Comparison of ENCODE assay signal across 8 mouse cellular contexts in genomic region chr7:45340066-45340442, GRCm38 (mm10). TPM values are rescaled to one million over a fixed set of nuclear protein-coding genes. Genes with fewer than 3 reads are reported as not detected.
DNase-seq lines count a peak whose midpoint lies in the region; ATAC-seq and TF ChIP-seq lines count a peak whose summit lies in the region.

No protein-coding gene starts in this region.

- TF ChIP-seq POLR2A in MEL (IDR thresholded peaks at IDR 0.05; ENCODE audit: control insufficient read depth in 1 of 2, insufficient read depth in 1 of 2, low read depth in 1 of 2, low read length in 2 of 2, poor library complexity in 1 of 2): no peak

- peaks cover 57% of the 10 kb centered on the region for H3K4me1 ChIP-seq in heart, embryonic 12.5 days (replicated peaks)
- H3K4me1 ChIP-seq in MEL (ENCODE audit: control insufficient read depth in 1 of 2, insufficient read depth in 2 of 2, low read length in 2 of 2): peaks cover 6 to 24% of the 10 kb centered on the region in 2 experiments
- H3K4me1 ChIP-seq in hindbrain, embryonic 14.5 days (replicated peaks; ENCODE audit: control insufficient read depth, insufficient read depth, low read length): peaks cover 19% of the 10 kb centered on the region; the same call in 1 of the 2 replicates
- H3K4me1 ChIP-seq in midbrain, embryonic 12.5 days: peaks cover 35% of the 10 kb centered on the region

- peak overlapping the region; percentile 28 for H3K27ac ChIP-seq in heart, embryonic 12.5 days (ENCODE audit: poor library complexity, severe bottlenecking)
- H3K27ac ChIP-seq in MEL (ENCODE audit: control insufficient read depth, low read depth, low read length): no peak overlapping the region
- no peak overlapping the region for H3K27ac ChIP-seq in hindbrain, embryonic 14.5 days
- H3K27ac ChIP-seq in midbrain, embryonic 12.5 days (replicated peaks): no peak overlapping the region

- peak overlapping the region; percentile 61 for H3K4me3 ChIP-seq in heart, embryonic 12.5 days
- H3K4me3 ChIP-seq in MEL (ENCODE audit: control insufficient read depth in 1 of 2, insufficient read depth in 1 of 2, low read depth in 2 of 2, low read length in 2 of 2): peak overlapping the region; percentile 53 to 64
- H3K4me3 ChIP-seq in hindbrain, embryonic 14.5 days (replicated peaks; ENCODE audit: low read length): peak overlapping the region; percentile 38
- H3K4me3 ChIP-seq in midbrain, embryonic 12.5 days: peak overlapping the region; percentile 52

- peak overlapping the region; percentile 97 for H3K4me2 ChIP-seq in heart, embryonic 12.5 days
- peak overlapping the region; percentile 78 for H3K4me2 ChIP-seq in hindbrain, embryonic 14.5 days (replicated peaks)
- H3K4me2 ChIP-seq in midbrain, embryonic 12.5 days (replicated peaks): peak overlapping the region; percentile 86

- H3K27me3 ChIP-seq in heart, embryonic 12.5 days (replicated peaks): 0 out of 2 replicates have a peak, but pooled peaks cover 10% of the 10 kb centered on the region
- H3K27me3 ChIP-seq in MEL (ENCODE audit: control insufficient read depth in 1 of 2, insufficient read depth in 2 of 2, low read length in 2 of 2): no peaks in the 10 kb centered on the region
- H3K27me3 ChIP-seq in hindbrain, embryonic 14.5 days (ENCODE audit: control insufficient read depth, insufficient read depth, low read length): peaks cover 5% of the 10 kb centered on the region
- peaks cover 56% of the 10 kb centered on the region for H3K27me3 ChIP-seq in midbrain, embryonic 12.5 days

- TF ChIP-seq EP300 in MEL (IDR thresholded peaks at IDR 0.05; ENCODE audit: low read depth in 1 of 2, low read length in 2 of 2): no peak

- TF ChIP-seq RAD21 in MEL (IDR thresholded peaks at IDR 0.05; ENCODE audit: low read depth, low read length): no peak

- TF ChIP-seq CTCF in MEL (IDR thresholded peaks at IDR 0.05 in 2 of 3, conservative IDR thresholded peaks at IDR 0.05 in 1 of 3; ENCODE audit: control insufficient read depth in 1 of 3, insufficient read depth in 1 of 3, low read depth in 2 of 3, low read length in 3 of 3, poor library complexity in 1 of 3, severe bottlenecking in 1 of 3): no peak

- no peak for ATAC-seq in heart, embryonic 12.5 days (ENCODE audit: insufficient number of reproducible peaks, low FRiP score)
- no peak for ATAC-seq in hindbrain, embryonic 14.5 days (ENCODE audit: low FRiP score)
- ATAC-seq in midbrain, embryonic 12.5 days (ENCODE audit: low FRiP score, low read depth): no peak

- H3K79me2 ChIP-seq in MEL (ENCODE audit: control insufficient read depth, insufficient read depth, low read length, poor library complexity): no peaks in the 10 kb centered on the region; the same call in 1 of the 2 replicates

- intact Hi-C loops in heart, postnatal 10 days (cut with DNase I): loop anchor here (2.0 kb wide), 1 partner anchor 31 kb away; no protein-coding TSS in a partner anchor
- intact Hi-C loops in left cerebral cortex, postnatal 10 days (cut with DNase I): loop anchor here (5.0 kb wide), 1 partner anchor 33 kb away; no protein-coding TSS in a partner anchor

- peak overlapping the region; percentile 79 for H3K9ac ChIP-seq in heart, embryonic 12.5 days
- H3K9ac ChIP-seq in MEL (ENCODE audit: control insufficient read depth, low read depth, low read length, poor library complexity, severe bottlenecking): peak overlapping the region; percentile 67
- H3K9ac ChIP-seq in hindbrain, embryonic 14.5 days: peak overlapping the region; percentile 69; the same call in 1 of the 2 replicates
- 0 out of 2 replicates have a peak overlapping the region, but pooled peaks have one; percentile 68 for H3K9ac ChIP-seq in midbrain, embryonic 12.5 days (replicated peaks)

- no peak for DNase-seq in heart, postnatal 10 days
- DNase-seq in MEL (ENCODE audit: low read depth, low spot score): no peak
- no peak for DNase-seq in hindbrain, embryonic 14.5 days (ENCODE audit: low spot score)
- no peak for DNase-seq in right cerebral cortex, adult 2 months (ENCODE audit: low spot score in 2 of 2)
- DNase-seq in left cerebral cortex, postnatal 10 days (ENCODE audit: extremely low spot score in 1 of 2, low spot score in 2 of 2): no peak
- DNase-seq in gastrocnemius, postnatal 10 days: no peak

- 3% methylated on average over 11 of the region's 11 CpGs for WGBS in heart, embryonic 12.5 days
- 6% methylated on average over 11 of the region's 11 CpGs for WGBS in hindbrain, embryonic 14.5 days
- 2% methylated on average over 11 of the region's 11 CpGs for WGBS in midbrain, embryonic 12.5 days

- H3K36me3 ChIP-seq in heart, embryonic 12.5 days: no peaks in the 10 kb centered on the region
- peaks cover 0 to 5% of the 10 kb centered on the region in 2 experiments; a peak in 1 of 4 replicates for H3K36me3 ChIP-seq in MEL (ENCODE audit: control insufficient read depth in 1 of 2, insufficient read depth in 2 of 2, low read length in 2 of 2)
- peaks cover 26% of the 10 kb centered on the region for H3K36me3 ChIP-seq in hindbrain, embryonic 14.5 days (replicated peaks; ENCODE audit: control insufficient read depth, insufficient read depth)
- H3K36me3 ChIP-seq in midbrain, embryonic 12.5 days: peaks cover 3% of the 10 kb centered on the region; the same call in 1 of the 2 replicates

- H3K9me3 ChIP-seq in heart, embryonic 12.5 days (replicated peaks): no peaks in the 10 kb centered on the region
- no peaks in the 10 kb centered on the region for H3K9me3 ChIP-seq in MEL (replicated peaks; ENCODE audit: insufficient read depth, low read length)
- no peaks in the 10 kb centered on the region for H3K9me3 ChIP-seq in hindbrain, embryonic 14.5 days (ENCODE audit: control insufficient read depth, low read length)
- no peaks in the 10 kb centered on the region for H3K9me3 ChIP-seq in midbrain, embryonic 12.5 days

TF ChIP-seq in MEL, 35 proteins besides CTCF, POLR2A, EP300 and RAD21 (continues in another document):
- TF ChIP-seq JUND (IDR thresholded peaks at IDR 0.05; ENCODE audit: low read depth, low read length): no peak
- TF ChIP-seq GABPA (IDR thresholded peaks at IDR 0.05; ENCODE audit: low read depth, low read length): no peak

RNA-seq across cellular contexts. Expression of gene Hrc, which starts 5.0 kb away (rescaled TPM):
- polyA plus RNA-seq in heart, embryonic 12.5 days (2016; fragmentation: Nextera tagmentation; extraction: Ambion mirVana): 25.5 and 26.9 TPM in 2 replicates
- 100 to 1,000 TPM; 320 to 351 TPM for total RNA-seq in heart, postnatal 10 days (2021)
- not detected in 2 replicates for total RNA-seq in MEL (2012; rRNA removed)
- under 1 TPM in 1 of 2 experiments, not detected in 1; 0.22 TPM for polyA plus RNA-seq in MEL (2012; ENCODE audit: insufficient read depth in 1 of 2, insufficient read length in 2 of 2, low read depth in 1 of 2, low replicate concordance in 2 of 2, missing spikeins in 1 of 2)
- polyA plus RNA-seq in hindbrain, embryonic 14.5 days (2014; fragmentation: Nextera tagmentation; extraction: Ambion mirVana): 0.20 and 0.41 TPM in 2 replicates
- 0.24 TPM in 1 of 2 replicates, not detected in the other for polyA plus RNA-seq in midbrain, embryonic 12.5 days (2016; fragmentation: Nextera tagmentation; extraction: Ambion mirVana)
- total RNA-seq in left cerebral cortex, postnatal 10 days (2021): 1 to 10 TPM in 1 of 2 experiments, under 1 TPM in 1; 0.99 to 1.3 TPM
- total RNA-seq in gastrocnemius, postnatal 10 days (2021): 100 to 1,000 TPM; 579 to 609 TPM

RNA-seq across cellular contexts. Expression of gene Trpm4, which starts 6.5 kb away (rescaled TPM):
- 15.2 and 15.4 TPM in 2 replicates for polyA plus RNA-seq in heart, embryonic 12.5 days (2016; fragmentation: Nextera tagmentation; extraction: Ambion mirVana)
- total RNA-seq in heart, postnatal 10 days (2021): 10 to 100 TPM; 21.0 to 26.1 TPM
- total RNA-seq in MEL (2012; rRNA removed): 4.5 and 4.8 TPM in 2 replicates
- polyA plus RNA-seq in MEL (2012; ENCODE audit: insufficient read depth in 1 of 2, insufficient read length in 2 of 2, low read depth in 1 of 2, low replicate concordance in 2 of 2, missing spikeins in 1 of 2): 1 to 10 TPM in 1 of 2 experiments, not detected in 1; 6.9 TPM
- 7.8 and 9.3 TPM in 2 replicates for polyA plus RNA-seq in hindbrain, embryonic 14.5 days (2014; fragmentation: Nextera tagmentation; extraction: Ambion mirVana)
- 7.9 and 8.2 TPM in 2 replicates for polyA plus RNA-seq in midbrain, embryonic 12.5 days (2016; fragmentation: Nextera tagmentation; extraction: Ambion mirVana)
- 10 to 100 TPM; 20.5 to 32.2 TPM for total RNA-seq in left cerebral cortex, postnatal 10 days (2021)
- total RNA-seq in gastrocnemius, postnatal 10 days (2021): 10 to 100 TPM; 25.5 to 35.2 TPM

RNA-seq across cellular contexts. Expression of gene Ppfia3, which starts 26.8 kb away (rescaled TPM):
- 2.6 and 3.3 TPM in 2 replicates for polyA plus RNA-seq in heart, embryonic 12.5 days (2016; fragmentation: Nextera tagmentation; extraction: Ambion mirVana)
- total RNA-seq in heart, postnatal 10 days (2021): under 1 TPM; 0.22 to 0.31 TPM
- total RNA-seq in MEL (2012; rRNA removed): 3.0 and 3.4 TPM in 2 replicates
- polyA plus RNA-seq in MEL (2012; ENCODE audit: insufficient read depth in 1 of 2, insufficient read length in 2 of 2, low read depth in 1 of 2, low replicate concordance in 2 of 2, missing spikeins in 1 of 2): 1 to 10 TPM in 1 of 2 experiments, not detected in 1; 5.9 TPM
- polyA plus RNA-seq in hindbrain, embryonic 14.5 days (2014; fragmentation: Nextera tagmentation; extraction: Ambion mirVana): 29.8 and 32.3 TPM in 2 replicates
- polyA plus RNA-seq in midbrain, embryonic 12.5 days (2016; fragmentation: Nextera tagmentation; extraction: Ambion mirVana): 15.0 and 15.4 TPM in 2 replicates
- 100 to 1,000 TPM; 142 to 147 TPM for total RNA-seq in left cerebral cortex, postnatal 10 days (2021)
- total RNA-seq in gastrocnemius, postnatal 10 days (2021): under 1 TPM; 0.89 to 0.97 TPM

RNA-seq across cellular contexts. Expression of gene Lin7b, which starts 30.3 kb away (rescaled TPM):
- polyA plus RNA-seq in heart, embryonic 12.5 days (2016; fragmentation: Nextera tagmentation; extraction: Ambion mirVana): 0.82 and 1.1 TPM in 2 replicates
- 1 to 10 TPM in 1 of 2 experiments, under 1 TPM in 1; 0.97 to 1.1 TPM for total RNA-seq in heart, postnatal 10 days (2021)
- total RNA-seq in MEL (2012; rRNA removed): 1.3 and 1.4 TPM in 2 replicates
- polyA plus RNA-seq in MEL (2012; ENCODE audit: insufficient read depth in 1 of 2, insufficient read length in 2 of 2, low read depth in 1 of 2, low replicate concordance in 2 of 2, missing spikeins in 1 of 2): 1 to 10 TPM in 1 of 2 experiments, not detected in 1; 3.8 TPM
- 34.8 and 37.9 TPM in 2 replicates for polyA plus RNA-seq in hindbrain, embryonic 14.5 days (2014; fragmentation: Nextera tagmentation; extraction: Ambion mirVana)
- 2.6 and 2.9 TPM in 2 replicates for polyA plus RNA-seq in midbrain, embryonic 12.5 days (2016; fragmentation: Nextera tagmentation; extraction: Ambion mirVana)
- 100 to 1,000 TPM; 176 to 192 TPM for total RNA-seq in left cerebral cortex, postnatal 10 days (2021)
- total RNA-seq in gastrocnemius, postnatal 10 days (2021): 1 to 10 TPM; 1.9 to 2.0 TPM

RNA-seq across cellular contexts. Expression of gene Snrnp70, which starts 55.5 kb away (rescaled TPM):
- 169 and 173 TPM in 2 replicates for polyA plus RNA-seq in heart, embryonic 12.5 days (2016; fragmentation: Nextera tagmentation; extraction: Ambion mirVana)
- 100 to 1,000 TPM; 146 to 161 TPM for total RNA-seq in heart, postnatal 10 days (2021)
- total RNA-seq in MEL (2012; rRNA removed): 260 and 272 TPM in 2 replicates
- polyA plus RNA-seq in MEL (2012; ENCODE audit: insufficient read depth in 1 of 2, insufficient read length in 2 of 2, low read depth in 1 of 2, low replicate concordance in 2 of 2, missing spikeins in 1 of 2): 1,000 to 10,000 TPM in 1 of 2 experiments, 100 to 1,000 TPM in 1; 588 to 1,478 TPM
- polyA plus RNA-seq in hindbrain, embryonic 14.5 days (2014; fragmentation: Nextera tagmentation; extraction: Ambion mirVana): 61.4 and 72.3 TPM in 2 replicates
- 294 and 300 TPM in 2 replicates for polyA plus RNA-seq in midbrain, embryonic 12.5 days (2016; fragmentation: Nextera tagmentation; extraction: Ambion mirVana)
- 100 to 1,000 TPM; 352 to 384 TPM for total RNA-seq in left cerebral cortex, postnatal 10 days (2021)
- 100 to 1,000 TPM; 123 to 156 TPM for total RNA-seq in gastrocnemius, postnatal 10 days (2021)

Comparison
In these comparisons a context has a peak if more than half of its experiments do, and no peak if none do; other contexts are left out.
1. RNA of gene Hrc, which starts 5.0 kb away (total RNA-seq): 579 to 609 TPM in gastrocnemius, postnatal 10 days and 320 to 351 TPM in heart, postnatal 10 days; 0.99 to 1.3 TPM in left cerebral cortex, postnatal 10 days and not detected in MEL; every median in the first group is over 100 times any median in the second.
2. RNA of gene Ppfia3, which starts 26.8 kb away (total RNA-seq): 142 to 147 TPM in left cerebral cortex, postnatal 10 days; 3.0 to 3.4 TPM in MEL, 0.89 to 0.97 TPM in gastrocnemius, postnatal 10 days and 0.22 to 0.31 TPM in heart, postnatal 10 days; every median in the first group is over 10 times any median in the second.
3. Peak in every context shown above with its lines, with median percentiles within 50 percentile points of each other: H3K4me2 ChIP-seq, H3K4me3 ChIP-seq and H3K9ac ChIP-seq.